Mouse (Mus musculus): Measurements from ENCODE around the gene Sh3bp5l. TPM values are rescaled to one million over a fixed set of nuclear protein-coding genes. Genes with fewer than 3 reads are reported as not detected.

The Sh3bp5l gene
- 9.0 and 9.1 TPM in 2 replicates for polyA plus RNA-seq (2012; rRNA removed)
- polyA plus RNA-seq (2014; fragmentation: Nextera tagmentation; extraction: Ambion mirVana), result 9.1 and 12.4 TPM in 2 replicates

DNA sequence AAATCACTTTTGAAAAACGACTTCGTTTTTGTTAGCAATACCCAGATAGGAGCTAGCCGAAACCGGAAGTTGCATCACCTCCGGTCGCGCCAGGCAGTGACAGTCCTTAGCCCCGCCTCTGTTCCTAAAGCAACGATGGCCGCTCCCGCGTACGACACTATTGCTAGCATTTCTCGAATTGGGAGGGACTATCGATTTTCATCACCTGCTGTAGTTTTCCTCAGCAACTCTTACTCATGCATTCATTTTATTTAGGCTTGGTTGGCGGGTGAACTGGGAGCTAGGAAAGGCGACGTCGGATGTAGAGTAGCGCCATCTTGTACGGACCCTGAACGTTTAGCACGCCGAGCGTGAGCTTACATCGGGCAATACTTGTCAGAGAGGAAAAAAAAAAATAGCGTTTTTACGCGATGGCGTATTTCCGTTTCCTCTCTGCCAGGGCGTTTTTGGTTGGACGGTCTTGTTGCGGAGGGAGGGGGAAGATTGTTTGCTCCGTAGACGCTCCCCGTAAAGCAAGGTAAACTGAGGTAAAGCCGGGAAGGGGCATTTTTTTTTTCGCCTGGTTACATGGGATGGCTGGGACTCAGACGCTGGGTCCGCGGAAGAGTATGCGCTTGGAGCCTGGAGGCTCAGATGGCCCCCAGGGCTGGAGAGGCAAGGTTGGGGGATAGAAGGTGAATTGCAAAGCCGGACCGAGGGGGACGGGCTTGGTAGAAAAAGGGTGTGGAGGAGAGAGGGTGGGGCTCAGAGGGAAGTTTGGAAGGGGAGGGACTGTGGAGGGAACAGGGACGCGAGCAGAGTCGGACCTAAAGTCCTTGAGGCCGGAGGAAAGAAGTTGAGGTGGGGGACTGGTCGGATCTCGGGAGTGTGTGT, at the start of gene Sh3bp5l, which contains the start of gene Zfp672:
TSS of gene Sh3bp5l (plus strand) at position 449 of the 873 bp plus-strand sequence.
TSS of gene Zfp672 (minus strand) at position 64 of the 873 bp plus-strand sequence.
- Histone ChIP-seq H3K36me3 (replicated peaks; ENCODE audit: control insufficient read depth, insufficient read depth, low read depth) (peaks cover 14% of the 10 kb centered on the region), H3K9me3 (ENCODE audit: control insufficient read depth, low read length) (no peaks in the 10 kb centered on the region), H3K27me3 (ENCODE audit: control insufficient read depth, insufficient read depth, low read length) (no peaks in the 10 kb centered on the region), H3K4me3 (ENCODE audit: insufficient read depth in 1 of 2, low read depth in 2 of 2, low read length in 2 of 2) (peak within 1 kb of the TSS; percentile 92 to 96), H3K9ac (replicated peaks) (peak within 1 kb of the TSS; percentile 95), H3K27ac (peak within 1 kb of the TSS; percentile 94), H3K4me1 (replicated peaks; ENCODE audit: control insufficient read depth in 2 of 2, insufficient read depth in 2 of 2, low read length in 1 of 2) (peaks cover 22 to 24% of the 10 kb centered on the region in 2 experiments), H3K4me2 (ENCODE audit: low read depth) (peak within 1 kb of the TSS; percentile 78)
- 0 out of 2 replicates have a peak, but pooled peaks have one; percentile 13 for TF ChIP-seq EP300 (IDR thresholded peaks at IDR 0.05; ENCODE audit: low read depth)
- TF ChIP-seq CTCF (IDR thresholded peaks at IDR 0.05; ENCODE audit: low read depth), result no peak; the same call in 1 of the 2 replicates
- peak; percentile 90 to 92 (median 92) for DNase-seq (ENCODE audit: low read depth in 3 of 3, low spot score in 3 of 3)
- peak; percentile 89 for ATAC-seq (ENCODE audit: insufficient read depth)
- under 1% methylated on average over 52 of the region's 52 CpGs for WGBS (ENCODE audit: insufficient replicate concordance)

DNA sequence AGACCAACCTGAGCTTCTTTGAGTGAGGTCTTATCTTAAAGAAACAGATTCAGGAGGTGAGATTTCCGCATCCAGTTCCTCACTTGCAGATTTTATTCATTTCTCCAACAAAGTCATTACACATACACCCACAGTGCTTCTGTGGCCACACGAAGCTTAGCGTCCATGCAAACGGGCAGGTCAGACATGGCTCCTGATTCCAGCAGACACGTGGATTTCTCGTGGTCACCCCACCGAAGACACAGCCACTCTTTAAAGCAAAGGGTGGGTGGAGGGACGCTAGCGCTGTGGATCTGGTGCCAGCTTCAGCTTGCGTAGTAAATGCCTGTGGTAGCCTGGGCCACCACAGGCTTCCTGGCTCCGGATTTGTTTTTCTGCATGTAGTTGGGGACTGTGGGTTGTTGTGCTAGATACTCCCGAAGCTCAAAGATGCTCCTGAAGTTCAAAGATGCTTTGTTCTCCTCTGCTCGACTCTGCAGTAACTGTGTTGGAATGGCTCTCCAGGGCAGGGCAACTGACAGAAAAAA, 48.5 kb upstream of the Sh3bp5l start:
- H3K4me2 ChIP-seq (ENCODE audit: low read depth), result no peak overlapping the region
- H3K9ac ChIP-seq (replicated peaks), result no peak overlapping the region
- no peaks in the 10 kb centered on the region for H3K4me1 ChIP-seq (replicated peaks; ENCODE audit: control insufficient read depth in 2 of 2, insufficient read depth in 2 of 2, low read length in 1 of 2)
- WGBS (ENCODE audit: insufficient replicate concordance), result 57% methylated on average over 13 of the region's 13 CpGs
- DNase-seq (ENCODE audit: low read depth in 3 of 3, low spot score in 3 of 3) (no peak), ATAC-seq (ENCODE audit: insufficient read depth) (no peak)
- H3K9me3 ChIP-seq (ENCODE audit: control insufficient read depth, low read length), result no peaks in the 10 kb centered on the region
- no peak overlapping the region for H3K27ac ChIP-seq
- H3K27me3 ChIP-seq (ENCODE audit: control insufficient read depth, insufficient read depth, low read length), result no peaks in the 10 kb centered on the region
- TF ChIP-seq EP300 (IDR thresholded peaks at IDR 0.05; ENCODE audit: low read depth), result no peak
- no peaks in the 10 kb centered on the region for H3K36me3 ChIP-seq (replicated peaks; ENCODE audit: control insufficient read depth, insufficient read depth, low read depth)
- no peak overlapping the region for H3K4me3 ChIP-seq (ENCODE audit: insufficient read depth in 1 of 2, low read depth in 2 of 2, low read length in 2 of 2)

DNA sequence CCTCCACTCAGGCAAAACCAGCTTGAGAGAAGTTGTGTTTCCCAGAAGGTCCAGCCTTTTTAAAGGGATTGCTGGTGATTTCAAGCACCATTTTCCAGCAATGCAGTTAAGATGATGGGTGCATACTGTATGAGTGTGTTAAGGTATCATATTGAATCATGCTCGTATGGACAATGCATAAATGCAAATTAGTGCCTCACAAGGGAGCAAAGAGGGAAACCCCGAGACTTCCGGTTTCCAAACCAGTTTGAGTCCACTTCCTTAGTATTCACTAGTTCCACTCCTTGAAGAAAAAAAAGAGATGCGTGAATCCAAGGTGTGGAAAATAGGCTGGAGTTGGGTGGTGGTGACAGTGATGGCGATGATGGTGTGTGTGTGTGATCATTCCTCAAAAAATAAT, 48.0 kb upstream of the Sh3bp5l start:
- H3K4me3 ChIP-seq (ENCODE audit: insufficient read depth in 1 of 2, low read depth in 2 of 2, low read length in 2 of 2), result no peak overlapping the region
- H3K27me3 ChIP-seq (ENCODE audit: control insufficient read depth, insufficient read depth, low read length), result no peaks in the 10 kb centered on the region
- H3K4me1 ChIP-seq (replicated peaks; ENCODE audit: control insufficient read depth in 2 of 2, insufficient read depth in 2 of 2, low read length in 1 of 2), result no peaks in the 10 kb centered on the region
- WGBS (ENCODE audit: insufficient replicate concordance), result 54% methylated on average over 5 of the region's 5 CpGs
- H3K36me3 ChIP-seq (replicated peaks; ENCODE audit: control insufficient read depth, insufficient read depth, low read depth), result no peaks in the 10 kb centered on the region
- ATAC-seq (ENCODE audit: insufficient read depth) (no peak), DNase-seq (ENCODE audit: low read depth in 3 of 3, low spot score in 3 of 3) (no peak)
- H3K27ac ChIP-seq, result no peak overlapping the region
- TF ChIP-seq EP300 (IDR thresholded peaks at IDR 0.05; ENCODE audit: low read depth) (no peak), CTCF (IDR thresholded peaks at IDR 0.05; ENCODE audit: low read depth) (no peak)
- H3K4me2 ChIP-seq (ENCODE audit: low read depth), result no peak overlapping the region
- H3K9me3 ChIP-seq (ENCODE audit: control insufficient read depth, low read length), result no peaks in the 10 kb centered on the region
- H3K9ac ChIP-seq (replicated peaks), result no peak overlapping the region

DNA sequence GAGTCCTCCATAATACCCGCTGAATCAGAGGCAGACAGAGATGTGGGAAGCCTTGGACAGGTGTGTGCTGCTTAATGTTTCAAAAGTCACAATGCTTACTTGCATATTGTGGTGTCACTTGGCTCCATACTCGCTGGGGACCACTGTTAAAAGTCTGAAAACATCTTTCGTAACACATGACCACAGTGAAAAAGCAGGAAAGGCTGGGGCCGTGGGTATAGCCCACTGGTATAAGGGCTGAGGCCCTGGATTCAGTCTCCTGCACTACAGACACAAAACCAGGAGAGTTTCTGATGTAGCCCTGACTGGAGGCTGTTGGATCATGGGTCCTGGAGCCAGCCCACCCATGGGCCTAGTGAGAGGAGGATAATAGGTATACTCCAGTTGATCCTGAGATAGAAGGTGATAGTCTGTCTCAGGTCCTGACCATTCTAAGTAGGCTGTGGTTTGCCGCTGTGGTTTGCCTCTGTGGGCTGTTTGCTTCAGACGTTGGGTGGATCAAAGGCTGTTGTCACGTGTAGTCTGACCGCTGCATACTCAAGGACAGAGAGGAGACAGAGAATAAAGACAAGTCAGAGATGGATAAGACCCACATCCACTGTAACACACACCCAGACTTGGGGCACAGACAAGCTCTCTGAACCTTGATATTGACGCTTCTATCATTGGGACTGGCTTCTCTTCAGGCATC, 40.4 kb upstream of the Sh3bp5l start:
- Histone ChIP-seq H3K27ac (no peak overlapping the region), H3K4me2 (ENCODE audit: low read depth) (no peak overlapping the region), H3K4me3 (ENCODE audit: insufficient read depth in 1 of 2, low read depth in 2 of 2, low read length in 2 of 2) (no peak overlapping the region), H3K9me3 (ENCODE audit: control insufficient read depth, low read length) (no peaks in the 10 kb centered on the region), H3K36me3 (replicated peaks; ENCODE audit: control insufficient read depth, insufficient read depth, low read depth) (no peaks in the 10 kb centered on the region), H3K9ac (replicated peaks) (no peak overlapping the region), H3K27me3 (ENCODE audit: control insufficient read depth, insufficient read depth, low read length) (no peaks in the 10 kb centered on the region), H3K4me1 (replicated peaks; ENCODE audit: control insufficient read depth in 2 of 2, insufficient read depth in 2 of 2, low read length in 1 of 2) (no peaks in the 10 kb centered on the region)
- WGBS (ENCODE audit: insufficient replicate concordance), result 25% methylated on average over 9 of the region's 9 CpGs
- no peak for ATAC-seq (ENCODE audit: insufficient read depth)
- DNase-seq (ENCODE audit: low read depth in 3 of 3, low spot score in 3 of 3), result no peak
- no peak for TF ChIP-seq CTCF (IDR thresholded peaks at IDR 0.05; ENCODE audit: low read depth)
- TF ChIP-seq EP300 (IDR thresholded peaks at IDR 0.05; ENCODE audit: low read depth), result no peak

DNA sequence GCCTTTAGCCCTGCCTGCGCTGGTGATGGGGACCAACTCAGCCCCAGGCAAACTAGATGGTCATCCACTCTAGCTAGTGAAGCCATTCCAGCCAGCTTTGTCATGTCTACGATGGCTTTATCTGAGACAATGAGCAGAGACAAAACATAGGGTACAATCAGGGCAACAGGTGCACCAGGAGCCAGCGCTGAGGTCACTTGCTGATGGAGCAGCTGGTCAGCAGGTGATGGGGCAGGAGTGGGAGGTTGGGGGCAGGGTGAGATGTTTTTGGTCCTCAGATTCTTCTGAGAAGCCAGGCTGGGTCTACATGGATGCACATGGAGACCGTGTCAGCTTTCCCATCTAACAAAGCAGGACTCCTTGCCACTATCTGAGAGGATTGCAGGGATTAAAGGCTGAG, 39.7 kb upstream of the Sh3bp5l start:
- Histone ChIP-seq H3K27ac (no peak overlapping the region), H3K27me3 (ENCODE audit: control insufficient read depth, insufficient read depth, low read length) (no peaks in the 10 kb centered on the region), H3K36me3 (replicated peaks; ENCODE audit: control insufficient read depth, insufficient read depth, low read depth) (no peaks in the 10 kb centered on the region), H3K9me3 (ENCODE audit: control insufficient read depth, low read length) (no peaks in the 10 kb centered on the region), H3K9ac (replicated peaks) (no peak overlapping the region), H3K4me3 (ENCODE audit: insufficient read depth in 1 of 2, low read depth in 2 of 2, low read length in 2 of 2) (no peak overlapping the region), H3K4me2 (ENCODE audit: low read depth) (no peak overlapping the region), H3K4me1 (replicated peaks; ENCODE audit: control insufficient read depth in 2 of 2, insufficient read depth in 2 of 2, low read length in 1 of 2) (no peaks in the 10 kb centered on the region)
- no peak for TF ChIP-seq CTCF (IDR thresholded peaks at IDR 0.05; ENCODE audit: low read depth)
- no peak for TF ChIP-seq EP300 (IDR thresholded peaks at IDR 0.05; ENCODE audit: low read depth)
- no peak for DNase-seq (ENCODE audit: low read depth in 3 of 3, low spot score in 3 of 3)
- no peak for ATAC-seq (ENCODE audit: insufficient read depth)
- 69% methylated on average over 4 of the region's 4 CpGs for WGBS (ENCODE audit: insufficient replicate concordance)
